Mouse (Mus musculus) liver, embryonic 14.5 days (tissue): ENCODE results near the gene Trpc4.

Source experiments
- CTCF ChIP-seq: IDR thresholded peaks from 2 replicates; pipeline ENCODE4 v1.5.1; 2016; ENCODE audit warnings: antibody characterized with exemption, low read depth, control low read depth
- EP300 ChIP-seq: IDR thresholded peaks from 2 replicates; pipeline ENCODE4 v1.6.1; 2016; ENCODE audit warnings: antibody characterized with exemption, low read depth

- TF ChIP-seq CTCF = no peak
- TF ChIP-seq EP300 = no peak
These were observed 66.7 kb downstream of the Trpc4 start for GRCm38 (mm10) chr3:54222549-54222948.
